Mouse (Mus musculus): ENCODE results near the gene Odf3l2. TPM values are rescaled to one million over a fixed set of nuclear protein-coding genes. Genes with fewer than 3 reads are reported as not detected.
A peak's percentile ranks its signal among the peaks of the same experiment; 100 is the strongest.

Gene Odf3l2
- polyA plus RNA-seq (2015; fragmentation: Nextera tagmentation; extraction: Ambion mirVana), result 0.14 and 0.17 TPM in 2 replicates

DNA sequence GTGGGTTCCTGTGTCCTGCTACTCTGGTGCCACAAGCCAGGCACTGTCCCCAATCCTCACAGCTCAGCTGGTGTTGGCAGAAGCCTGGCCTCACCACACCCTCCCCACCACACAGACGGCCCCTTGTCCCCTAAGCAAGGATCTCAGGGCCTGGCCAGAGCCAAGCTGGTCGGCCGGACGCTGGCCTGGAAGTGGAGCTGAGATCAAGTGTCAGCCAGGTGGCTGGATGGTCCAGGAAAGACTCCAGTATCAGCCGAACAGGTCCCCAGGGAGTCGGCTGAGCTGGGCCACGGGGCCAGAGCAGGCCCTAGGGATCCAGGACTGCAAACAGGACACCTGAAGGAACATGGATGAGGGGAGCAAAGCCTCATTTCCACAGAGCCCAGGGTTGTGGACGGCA is at the start of gene Odf3l2:
Gene Odf3l2, minus strand, starts transcription at position 28 of the 400 bp plus-strand sequence.
- H3K36me3 ChIP-seq, result no peaks in the 10 kb centered on the region
- H3K4me3 ChIP-seq (replicated peaks), result no peak within 1 kb of the TSS
- H3K4me2 ChIP-seq, result no peak within 1 kb of the TSS
- no peaks in the 10 kb centered on the region for H3K4me1 ChIP-seq
- H3K27me3 ChIP-seq (replicated peaks), result no peaks in the 10 kb centered on the region; the same call in 1 of the 2 replicates
- no peak for ATAC-seq (ENCODE audit: low FRiP score)
- no peak within 1 kb of the TSS for H3K9ac ChIP-seq (replicated peaks)
- no peaks in the 10 kb centered on the region for H3K9me3 ChIP-seq (replicated peaks)
- 85% methylated on average over 8 of the region's 8 CpGs for WGBS
- H3K27ac ChIP-seq (replicated peaks), result no peak within 1 kb of the TSS

- H3K4me3 ChIP-seq (replicated peaks), result no peak overlapping the region
- 86% methylated on average over 6 of the region's 6 CpGs for whole genome bisulfite sequencing
- no peak overlapping the region for H3K9ac ChIP-seq (replicated peaks)
- H3K9me3 ChIP-seq (replicated peaks), result no peaks in the 10 kb centered on the region
- no peak overlapping the region for H3K4me2 ChIP-seq
- H3K27ac ChIP-seq (replicated peaks), result no peak overlapping the region
- peaks cover 1% of the 10 kb centered on the region; the same call in 1 of the 2 replicates for H3K36me3 ChIP-seq
- no peak for ATAC-seq (ENCODE audit: low FRiP score)
- H3K27me3 ChIP-seq (replicated peaks), result no peaks in the 10 kb centered on the region
- H3K4me1 ChIP-seq, result peaks cover 15% of the 10 kb centered on the region; the same call in 1 of the 2 replicates
Observed at GRCm38 (mm10) chr10:79694379-79694655, 48.8 kb upstream of the Odf3l2 start.

GRCm38 (mm10) chr10:79693580-79694378 is 48.2 kb upstream of the Odf3l2 start:
- H3K4me1 ChIP-seq, result peaks cover 15% of the 10 kb centered on the region; the same call in 1 of the 2 replicates
- H3K9me3 ChIP-seq (replicated peaks), result no peaks in the 10 kb centered on the region
- no peaks in the 10 kb centered on the region for H3K27me3 ChIP-seq (replicated peaks)
- ATAC-seq (ENCODE audit: low FRiP score), result no peak
- H3K9ac ChIP-seq (replicated peaks), result no peak overlapping the region
- H3K36me3 ChIP-seq, result peaks cover 7% of the 10 kb centered on the region
- H3K4me2 ChIP-seq, result no peak overlapping the region
- no peak overlapping the region for H3K27ac ChIP-seq (replicated peaks)
- 77% methylated on average over 12 of the region's 12 CpGs for WGBS
- no peak overlapping the region for H3K4me3 ChIP-seq (replicated peaks)

DNA sequence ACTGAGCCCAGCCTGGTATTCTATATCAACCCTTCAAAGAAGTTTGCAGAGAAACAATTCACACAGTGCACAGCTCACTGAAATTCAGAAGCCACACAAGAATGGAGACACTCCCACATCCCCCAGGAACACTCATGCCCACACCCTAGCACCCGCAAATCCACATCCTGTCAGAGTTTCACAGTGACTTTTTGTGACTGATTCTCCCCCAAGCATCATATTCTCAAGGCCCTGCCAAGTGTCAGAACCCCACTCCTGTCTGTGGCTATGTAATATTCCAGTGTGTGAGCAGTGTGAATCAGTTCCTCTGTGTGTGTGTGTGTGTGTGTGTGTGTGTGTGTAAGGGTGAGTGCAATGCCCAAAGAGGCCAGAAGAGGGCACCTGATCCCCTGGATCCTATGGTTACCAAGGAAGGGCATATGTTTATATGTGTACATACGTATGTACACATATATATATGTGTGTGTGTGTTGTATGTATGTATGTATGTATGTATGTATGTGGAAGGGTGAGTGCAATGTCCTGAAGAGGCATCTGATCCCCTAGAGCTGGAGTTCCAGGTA is 46.5 kb upstream of the Odf3l2 start:
- H3K4me3 ChIP-seq (replicated peaks), result no peak overlapping the region
- H3K9me3 ChIP-seq (replicated peaks), result no peaks in the 10 kb centered on the region
- H3K9ac ChIP-seq (replicated peaks), result no peak overlapping the region
- H3K4me2 ChIP-seq, result no peak overlapping the region
- H3K27ac ChIP-seq (replicated peaks), result no peak overlapping the region
- H3K27me3 ChIP-seq (replicated peaks), result no peaks in the 10 kb centered on the region
- no peak for ATAC-seq (ENCODE audit: low FRiP score)
- 95% methylated on average over 2 of the region's 2 CpGs for WGBS
- peaks cover 24% of the 10 kb centered on the region for H3K36me3 ChIP-seq
- H3K4me1 ChIP-seq, result peaks cover 15% of the 10 kb centered on the region; the same call in 1 of the 2 replicates

GRCm38 (mm10) chr10:79689178-79689577 is 43.6 kb upstream of the Odf3l2 start:
- no peak for ATAC-seq (ENCODE audit: low FRiP score)
- 94% methylated on average over 3 of the region's 3 CpGs for WGBS
- Histone ChIP-seq H3K27me3 (replicated peaks) (no peaks in the 10 kb centered on the region), H3K36me3 (peaks cover 48% of the 10 kb centered on the region), H3K4me2 (no peak overlapping the region), H3K9ac (replicated peaks) (no peak overlapping the region), H3K4me1 (peaks cover 2% of the 10 kb centered on the region), H3K9me3 (replicated peaks) (no peaks in the 10 kb centered on the region), H3K4me3 (replicated peaks) (no peak overlapping the region), H3K27ac (replicated peaks) (no peak overlapping the region)

DNA sequence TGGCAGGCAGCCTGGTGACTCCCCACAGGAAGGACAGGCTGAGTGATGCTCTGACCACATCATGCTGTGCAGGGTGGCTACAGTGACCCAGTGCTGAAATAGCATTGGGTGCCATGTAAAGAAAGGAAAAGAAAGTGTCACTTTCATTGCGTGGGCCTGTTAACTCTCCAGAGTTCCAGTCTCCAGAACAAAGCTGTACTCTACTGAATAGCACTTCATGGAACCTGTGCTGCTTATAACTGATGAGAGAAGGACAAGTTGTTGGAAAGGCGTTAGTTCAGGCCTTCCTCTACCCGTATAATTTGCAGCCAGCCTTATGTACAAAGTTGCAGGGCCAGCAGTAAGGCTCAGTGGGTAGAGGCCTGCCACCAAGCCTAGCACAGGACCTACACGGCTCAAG is 43.2 kb upstream of the Odf3l2 start, which contains the start of gene Gzmm:
Gene Gzmm, plus strand, starts transcription at position 301 of the 400 bp plus-strand sequence.
- H3K4me2 ChIP-seq, result no peak within 1 kb of the TSS
- H3K4me3 ChIP-seq (replicated peaks), result no peak within 1 kb of the TSS
- no peaks in the 10 kb centered on the region for H3K27me3 ChIP-seq (replicated peaks)
- H3K4me1 ChIP-seq, result peaks cover 7% of the 10 kb centered on the region
- H3K9me3 ChIP-seq (replicated peaks), result no peaks in the 10 kb centered on the region
- H3K9ac ChIP-seq (replicated peaks), result no peak within 1 kb of the TSS
- peaks cover 48% of the 10 kb centered on the region for H3K36me3 ChIP-seq
- 79% methylated on average over 4 of the region's 4 CpGs for WGBS
- H3K27ac ChIP-seq (replicated peaks), result no peak within 1 kb of the TSS
- ATAC-seq (ENCODE audit: low FRiP score), result no peak

- Histone ChIP-seq H3K4me2 (no peak overlapping the region), H3K36me3 (peaks cover 48% of the 10 kb centered on the region), H3K4me3 (replicated peaks) (no peak overlapping the region), H3K9me3 (replicated peaks) (no peaks in the 10 kb centered on the region), H3K27ac (replicated peaks) (no peak overlapping the region), H3K4me1 (peaks cover 18% of the 10 kb centered on the region), H3K27me3 (replicated peaks) (no peaks in the 10 kb centered on the region), H3K9ac (replicated peaks) (no peak overlapping the region)
- WGBS, result 97% methylated on average over 6 of the region's 6 CpGs
- no peak for ATAC-seq (ENCODE audit: low FRiP score)
Observed at GRCm38 (mm10) chr10:79687513-79687912, 42.0 kb upstream of the Odf3l2 start.

DNA sequence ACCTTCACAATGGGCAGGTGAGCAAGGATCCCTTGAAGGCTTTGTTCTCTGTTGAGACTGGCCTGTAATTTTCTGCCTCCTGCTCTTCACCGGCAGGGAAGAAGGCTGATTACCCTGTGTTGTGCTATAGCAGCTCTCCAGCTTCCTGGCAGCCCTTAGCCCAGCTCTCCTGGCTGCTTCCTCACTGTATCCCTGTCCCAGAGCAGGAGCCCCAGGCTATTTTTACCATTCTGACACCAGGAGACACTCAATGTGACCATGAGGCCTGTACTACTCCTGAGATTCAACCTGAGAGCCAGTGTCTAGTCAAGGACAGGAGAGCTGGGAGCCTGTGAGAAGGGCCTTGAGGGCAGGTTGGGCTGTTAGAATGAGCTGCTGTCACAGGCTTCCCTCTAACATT is 41.2 kb upstream of the Odf3l2 start:
- peaks cover 48% of the 10 kb centered on the region for H3K36me3 ChIP-seq
- no peak overlapping the region for H3K4me2 ChIP-seq
- no peak overlapping the region for H3K4me3 ChIP-seq (replicated peaks)
- no peaks in the 10 kb centered on the region for H3K27me3 ChIP-seq (replicated peaks)
- H3K9ac ChIP-seq (replicated peaks), result no peak overlapping the region
- no peaks in the 10 kb centered on the region for H3K9me3 ChIP-seq (replicated peaks)
- no peak for ATAC-seq (ENCODE audit: low FRiP score)
- 91% methylated on average over 1 of the region's 1 CpGs for WGBS
- no peak overlapping the region for H3K27ac ChIP-seq (replicated peaks)
- H3K4me1 ChIP-seq, result peaks cover 18% of the 10 kb centered on the region

- H3K36me3 ChIP-seq, result peaks cover 48% of the 10 kb centered on the region
Observed at GRCm38 (mm10) chr10:79686219-79686618, 40.7 kb upstream of the Odf3l2 start.

GRCm38 (mm10) chr10:79684770-79685600 is 39.4 kb upstream of the Odf3l2 start:
- Histone ChIP-seq H3K27ac (replicated peaks) (no peak overlapping the region), H3K4me3 (replicated peaks) (no peak overlapping the region), H3K9ac (replicated peaks) (no peak overlapping the region), H3K36me3 (peaks cover 48% of the 10 kb centered on the region), H3K9me3 (replicated peaks) (no peaks in the 10 kb centered on the region), H3K4me1 (peaks cover 28% of the 10 kb centered on the region), H3K4me2 (no peak overlapping the region), H3K27me3 (replicated peaks) (no peaks in the 10 kb centered on the region)
- 97% methylated on average over 25 of the region's 25 CpGs for WGBS
- no peak for ATAC-seq (ENCODE audit: low FRiP score)

More at GRCm38 (mm10) chr10:79686219-79686618, 40.7 kb upstream of the Odf3l2 start:
- no peak for ATAC-seq (ENCODE audit: low FRiP score)
- H3K4me1 ChIP-seq, result peaks cover 21% of the 10 kb centered on the region
- H3K9ac ChIP-seq (replicated peaks), result no peak overlapping the region
- H3K27me3 ChIP-seq (replicated peaks), result no peaks in the 10 kb centered on the region
- no peak overlapping the region for H3K4me3 ChIP-seq (replicated peaks)
- H3K4me2 ChIP-seq, result no peak overlapping the region
- no peaks in the 10 kb centered on the region for H3K9me3 ChIP-seq (replicated peaks)
- WGBS, result 92% methylated on average over 2 of the region's 2 CpGs
- H3K27ac ChIP-seq (replicated peaks), result no peak overlapping the region

DNA sequence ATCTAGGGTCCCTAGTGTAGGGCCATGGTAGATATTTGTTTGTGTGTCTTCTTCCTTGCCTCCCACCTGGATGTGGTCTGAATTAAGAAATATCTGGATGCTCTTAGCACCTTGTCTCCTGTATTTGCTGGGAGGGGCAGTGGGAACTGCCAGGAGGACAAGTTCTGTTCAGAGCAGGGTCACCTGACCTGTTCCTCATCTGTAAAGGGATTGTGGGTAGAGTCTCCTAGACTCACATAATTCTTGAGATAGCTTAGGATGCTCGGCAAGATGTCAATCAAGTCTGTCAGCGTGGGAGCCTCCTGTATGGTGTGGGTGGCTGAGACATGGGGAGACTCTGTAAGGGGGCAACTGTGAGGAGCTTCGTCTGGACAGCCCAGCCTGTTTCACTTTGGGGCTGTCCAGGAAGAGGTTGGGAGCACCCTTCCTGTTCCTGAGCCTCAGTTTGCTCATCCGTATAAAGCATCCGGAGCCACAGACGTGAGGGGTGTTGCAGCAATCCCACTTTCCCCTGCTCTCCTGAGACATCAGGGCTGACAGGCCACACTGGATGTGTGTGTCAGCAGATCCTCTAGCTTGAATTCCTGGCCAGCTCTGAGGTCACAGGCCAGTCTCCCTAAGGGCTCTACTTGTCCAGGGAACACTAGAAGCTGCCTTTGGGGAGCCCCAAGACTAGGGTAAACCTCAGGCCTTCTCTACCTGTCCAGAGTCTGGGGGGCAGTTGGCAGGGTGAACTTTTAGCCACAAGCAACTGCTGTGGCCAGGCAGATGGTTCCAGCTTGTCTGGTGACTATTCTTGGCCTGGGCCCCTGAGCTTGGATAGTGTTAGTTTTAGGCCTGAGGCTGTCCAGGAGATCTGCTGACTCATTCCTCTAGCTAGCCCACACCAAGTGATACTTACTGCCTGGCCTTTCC is 38.4 kb upstream of the Odf3l2 start:
- H3K9ac ChIP-seq (replicated peaks), result peak overlapping the region; percentile 76
- peak overlapping the region; percentile 95 for H3K4me2 ChIP-seq
- peak overlapping the region; percentile 81 for H3K4me3 ChIP-seq (replicated peaks)
- WGBS, result 91% methylated on average over 6 of the region's 6 CpGs
- H3K4me1 ChIP-seq, result peaks cover 28% of the 10 kb centered on the region
- no peaks in the 10 kb centered on the region for H3K9me3 ChIP-seq (replicated peaks)
- no peaks in the 10 kb centered on the region for H3K27me3 ChIP-seq (replicated peaks)
- H3K27ac ChIP-seq (replicated peaks), result peak overlapping the region; percentile 88; the same call in 1 of the 2 replicates
- ATAC-seq (ENCODE audit: low FRiP score), result no peak
- H3K36me3 ChIP-seq, result peaks cover 44% of the 10 kb centered on the region
